8 mouse cellular contexts compared by ENCODE assay signal in the genomic region with DNA sequence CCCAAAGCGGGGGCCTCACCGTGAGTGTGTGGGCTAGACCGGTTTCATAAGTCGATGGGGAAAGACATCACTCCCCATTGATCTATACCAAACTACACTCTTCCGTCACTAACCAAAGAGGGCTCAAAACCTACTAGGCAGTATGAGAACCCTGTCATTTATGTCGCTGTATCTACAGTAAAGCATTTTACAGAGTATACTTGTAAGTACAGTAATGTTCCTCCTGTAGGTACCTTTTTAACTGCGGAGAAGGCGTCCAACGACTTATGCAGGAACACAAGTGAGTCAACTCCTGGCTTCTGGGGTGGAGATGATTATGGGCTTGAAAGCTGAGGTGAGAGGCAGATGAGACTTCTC. TPM values are rescaled to one million over a fixed set of nuclear protein-coding genes. Genes with fewer than 3 reads are reported as not detected.
DNase-seq lines count a peak whose midpoint lies in the region; ATAC-seq lines count a peak whose summit lies in the region.

No protein-coding gene starts in this region.

- 14% methylated on average over 9 of the region's 9 CpGs for WGBS in neural tube, embryonic 11.5 days
- 9% methylated on average over 9 of the region's 9 CpGs for WGBS in embryonic facial prominence, embryonic 15.5 days
- 9% methylated on average over 9 of the region's 9 CpGs for WGBS in limb, embryonic 12.5 days
- 11% methylated on average over 9 of the region's 9 CpGs for WGBS in stomach, embryonic 14.5 days

- no peaks in the 10 kb centered on the region for H3K27me3 ChIP-seq in neural tube, embryonic 11.5 days (ENCODE audit: control insufficient read depth, insufficient read depth, low read length)
- no peaks in the 10 kb centered on the region for H3K27me3 ChIP-seq in embryonic facial prominence, embryonic 15.5 days
- no peaks in the 10 kb centered on the region; the same call in 1 of the 2 replicates for H3K27me3 ChIP-seq in limb, embryonic 12.5 days
- H3K27me3 ChIP-seq in stomach, embryonic 14.5 days (ENCODE audit: control insufficient read depth, insufficient read depth, low read length), result no peaks in the 10 kb centered on the region

- no peaks in the 10 kb centered on the region for H3K9me3 ChIP-seq in neural tube, embryonic 11.5 days (ENCODE audit: control insufficient read depth, low read length)
- H3K9me3 ChIP-seq in embryonic facial prominence, embryonic 15.5 days (replicated peaks), result no peaks in the 10 kb centered on the region
- H3K9me3 ChIP-seq in limb, embryonic 12.5 days, result no peaks in the 10 kb centered on the region
- H3K9me3 ChIP-seq in stomach, embryonic 14.5 days (ENCODE audit: control insufficient read depth, low read depth, low read length), result no peaks in the 10 kb centered on the region

- H3K27ac ChIP-seq in neural tube, embryonic 11.5 days (ENCODE audit: low read depth, low read length), result no peak overlapping the region
- no peak overlapping the region for H3K27ac ChIP-seq in embryonic facial prominence, embryonic 15.5 days (replicated peaks)
- H3K27ac ChIP-seq in limb, embryonic 12.5 days, result no peak overlapping the region
- no peak overlapping the region for H3K27ac ChIP-seq in stomach, embryonic 14.5 days (ENCODE audit: low read length)

- H3K9ac ChIP-seq in neural tube, embryonic 11.5 days (ENCODE audit: low read length), result peak overlapping the region; percentile 72
- peak overlapping the region; percentile 83 for H3K9ac ChIP-seq in embryonic facial prominence, embryonic 15.5 days
- peak overlapping the region; percentile 72 for H3K9ac ChIP-seq in limb, embryonic 12.5 days (replicated peaks)
- H3K9ac ChIP-seq in stomach, embryonic 14.5 days (replicated peaks; ENCODE audit: low read depth, low read length), result peak overlapping the region; percentile 71

- DNase-seq in neural tube, embryonic 11.5 days (ENCODE audit: low spot score), result no peak
- DNase-seq in neural tube, embryonic 10.5 days (ENCODE audit: extremely low spot score, low spot score), result no peak
- no peak for DNase-seq in frontal cortex, postnatal 36 days (ENCODE audit: low spot score in 2 of 2)
- no peak for DNase-seq in frontal cortex, adult 2 months (ENCODE audit: extremely low spot score in 1 of 2, low spot score in 1 of 2)
- DNase-seq in left cerebral cortex, adult 11 months (ENCODE audit: low spot score), result no peak

- no peaks in the 10 kb centered on the region; the same call in 1 of the 2 replicates for H3K36me3 ChIP-seq in neural tube, embryonic 11.5 days (ENCODE audit: control insufficient read depth, insufficient read depth, low read length)
- H3K36me3 ChIP-seq in embryonic facial prominence, embryonic 15.5 days, result peaks cover 30% of the 10 kb centered on the region
- peaks cover 38% of the 10 kb centered on the region for H3K36me3 ChIP-seq in limb, embryonic 12.5 days
- peaks cover 21% of the 10 kb centered on the region; the same call in 1 of the 2 replicates for H3K36me3 ChIP-seq in stomach, embryonic 14.5 days (ENCODE audit: control insufficient read depth, insufficient read depth, low read length)

- no peak for ATAC-seq in neural tube, embryonic 11.5 days (ENCODE audit: insufficient read depth, low FRiP score, low TSS enrichment)
- no peak for ATAC-seq in embryonic facial prominence, embryonic 15.5 days (ENCODE audit: insufficient number of reproducible peaks, low FRiP score, low TSS enrichment, low read depth)
- no peak for ATAC-seq in limb, embryonic 12.5 days (ENCODE audit: insufficient number of reproducible peaks, insufficient read depth, low FRiP score, low TSS enrichment, low read depth)
- ATAC-seq in stomach, embryonic 14.5 days (ENCODE audit: insufficient number of reproducible peaks, insufficient read depth, low FRiP score, low read depth), result no peak

- H3K4me3 ChIP-seq in neural tube, embryonic 11.5 days (ENCODE audit: low read depth, low read length), result peak overlapping the region; percentile 86
- peak overlapping the region; percentile 94 for H3K4me3 ChIP-seq in embryonic facial prominence, embryonic 15.5 days (replicated peaks)
- peak overlapping the region; percentile 88 for H3K4me3 ChIP-seq in limb, embryonic 12.5 days (replicated peaks)
- peak overlapping the region; percentile 95 for H3K4me3 ChIP-seq in stomach, embryonic 14.5 days (ENCODE audit: low read depth, low read length)

- peak overlapping the region; percentile 85 for H3K4me2 ChIP-seq in neural tube, embryonic 11.5 days (ENCODE audit: low read depth)
- H3K4me2 ChIP-seq in embryonic facial prominence, embryonic 15.5 days (replicated peaks), result peak overlapping the region; percentile 71
- H3K4me2 ChIP-seq in limb, embryonic 12.5 days, result peak overlapping the region; percentile 88
- peak overlapping the region; percentile 60 for H3K4me2 ChIP-seq in stomach, embryonic 14.5 days (replicated peaks; ENCODE audit: low read depth, low read length)

- H3K4me1 ChIP-seq in neural tube, embryonic 11.5 days (ENCODE audit: control insufficient read depth, insufficient read depth, low read length), result peaks cover 7% of the 10 kb centered on the region
- peaks cover 14% of the 10 kb centered on the region for H3K4me1 ChIP-seq in embryonic facial prominence, embryonic 15.5 days
- peaks cover 15% of the 10 kb centered on the region for H3K4me1 ChIP-seq in limb, embryonic 12.5 days (replicated peaks)
- H3K4me1 ChIP-seq in stomach, embryonic 14.5 days (ENCODE audit: control insufficient read depth, insufficient read depth, low read length), result peaks cover 8% of the 10 kb centered on the region

RNA-seq across cellular contexts. Expression of a gene that starts 0.6 kb away (rescaled TPM):
- 36.6 and 43.0 TPM in 2 replicates for polyA plus RNA-seq in neural tube, embryonic 11.5 days (2014; fragmentation: Nextera tagmentation; extraction: Ambion mirVana)
- 23.0 and 25.9 TPM in 2 replicates for polyA plus RNA-seq in embryonic facial prominence, embryonic 15.5 days (2015; fragmentation: Nextera tagmentation; extraction: Ambion mirVana)
- 34.1 and 37.3 TPM in 2 replicates for polyA plus RNA-seq in limb, embryonic 12.5 days (2016; fragmentation: Nextera tagmentation; extraction: Ambion mirVana)
- polyA plus RNA-seq in stomach, embryonic 14.5 days (2014; fragmentation: Nextera tagmentation; extraction: Ambion mirVana), result 24.2 and 28.3 TPM in 2 replicates
- polyA plus RNA-seq in frontal cortex, adult 2 months (2012; rRNA removed), result 31.2 and 31.9 TPM in 2 replicates
